Mouse (Mus musculus) thymus, adult 2 months (tissue): ENCODE data around the gene Fam192a. TPM values are rescaled to one million over a fixed set of nuclear protein-coding genes. Genes with fewer than 3 reads are reported as not detected.
A peak's percentile ranks its signal among the peaks of the same experiment; 100 is the strongest.

Experiments used
- DNase-seq: peaks from one replicate; pipeline ENCODE4 v3.0.0; 2021
- H3K27ac ChIP-seq: fragments of 200-500 bp; 2 replicates; pipeline ENCODE4 v1.5.1; 2012; ENCODE audit warnings: low read length, control low read depth; ENCODE audit not compliant: control insufficient read depth, insufficient read depth
- H3K27me3 ChIP-seq: fragments of 200-500 bp; 2 replicates; pipeline ENCODE4 v1.6.1; 2012; ENCODE audit warnings: mild to moderate bottlenecking, low read length, moderate library complexity, mixed read lengths; ENCODE audit not compliant: control insufficient read depth, insufficient read depth
- H3K36me3 ChIP-seq: fragments of 200-500 bp; 2 replicates; pipeline ENCODE4 v1.6.1; 2012; ENCODE audit warnings: mild to moderate bottlenecking, low read length, moderate library complexity; ENCODE audit not compliant: control insufficient read depth, insufficient read depth
- H3K4me1 ChIP-seq: fragments of 200-500 bp; replicated peaks from 2 replicates; pipeline ENCODE4 v1.6.1; 2012; ENCODE audit warnings: low read length; ENCODE audit not compliant: control insufficient read depth, insufficient read depth
- H3K4me3 ChIP-seq: fragments of 200-500 bp; 2 replicates; pipeline ENCODE4 v1.5.1; 2012; ENCODE audit warnings: mild to moderate bottlenecking, low read length, control low read depth, moderate library complexity; ENCODE audit not compliant: control insufficient read depth, insufficient read depth
- CTCF ChIP-seq: fragments of 200-500 bp; IDR thresholded peaks from 2 replicates; pipeline ENCODE4 v1.5.1; 2012; ENCODE audit warnings: mild to moderate bottlenecking, control low read depth, low read length, moderate library complexity, borderline replicate concordance; ENCODE audit not compliant: control insufficient read depth, poor library complexity, insufficient read depth; ENCODE audit errors: extremely low read depth
- POLR2A ChIP-seq: fragments of 200-500 bp; IDR thresholded peaks from 2 replicates; pipeline ENCODE4 v1.6.1; 2012; ENCODE audit warnings: mild to moderate bottlenecking, low read length, control low read depth, moderate library complexity; ENCODE audit not compliant: control insufficient read depth, poor library complexity, insufficient read depth; ENCODE audit errors: extremely low read depth
- WGBS: fragments of 180-500 bp; shearing (Covaris S2); methylation state at CpG from one replicate; pipeline ENCODE4 v1.1.7; 2018; 5-methylcytosine and 5-hydroxymethylcytosine counted together
- polyA plus RNA-seq: library from polyadenylated mRNA; depleted of rRNA; stranded (reverse); fragments of >200 nt; gene quantifications from 2 replicates; pipeline ENCODE4 v1.2.3, GENCODE M21; 2012

The Fam192a gene
- polyA plus RNA-seq, 1 experiment: 28.3 TPM

GRCm38 (mm10) chr8:94549998-94550397, 51.8 kb downstream of the Fam192a start:
- no peak overlapping the region for H3K4me3 ChIP-seq
- peaks cover 7% of the 10 kb centered on the region for H3K4me1 ChIP-seq
- no peak for TF ChIP-seq POLR2A
- TF ChIP-seq CTCF: no peak
- WGBS: 91% methylated on average over 5 of the region's 5 CpGs
- H3K27ac ChIP-seq: no peak overlapping the region
- DNase-seq: no peak
- no peaks in the 10 kb centered on the region for H3K27me3 ChIP-seq
- H3K36me3 ChIP-seq: no peaks in the 10 kb centered on the region

GRCm38 (mm10) chr8:94549482-94549881, 52.3 kb downstream of the Fam192a start:
- Histone ChIP-seq H3K36me3 (no peaks in the 10 kb centered on the region), H3K27ac (peak overlapping the region; percentile 50; the same call in 1 of the 2 replicates), H3K27me3 (no peaks in the 10 kb centered on the region), H3K4me3 (no peak overlapping the region), H3K4me1 (peaks cover 7% of the 10 kb centered on the region)
- no peak for TF ChIP-seq CTCF
- TF ChIP-seq POLR2A: no peak
- no peak for DNase-seq
- WGBS: 28% methylated on average over 5 of the region's 5 CpGs

DNA sequence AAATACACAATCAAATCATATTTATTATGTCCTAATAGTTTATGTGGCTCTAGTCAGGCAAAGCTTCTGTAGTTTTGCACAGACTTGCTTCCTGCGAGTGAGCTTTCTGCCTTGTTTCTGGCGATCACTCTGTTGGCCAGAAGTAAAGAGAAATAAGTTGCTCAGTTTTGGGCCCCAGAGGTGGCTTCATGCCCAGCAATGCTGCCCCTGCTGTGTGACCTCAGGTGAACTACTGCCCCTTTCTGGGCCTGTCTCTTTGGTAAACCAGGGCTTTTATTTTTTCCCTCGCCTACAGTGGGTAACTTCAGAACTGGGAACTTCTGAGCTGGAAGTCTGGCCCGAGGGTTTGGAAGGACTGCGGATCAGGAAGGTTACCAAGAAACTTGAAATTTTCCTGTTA, 52.8 kb downstream of the Fam192a start:
- no peaks in the 10 kb centered on the region for H3K36me3 ChIP-seq
- peaks cover 7% of the 10 kb centered on the region for H3K4me1 ChIP-seq
- peak overlapping the region; percentile 50; the same call in 1 of the 2 replicates for H3K27ac ChIP-seq
- no peak overlapping the region for H3K4me3 ChIP-seq
- H3K27me3 ChIP-seq: no peaks in the 10 kb centered on the region
- 63% methylated on average over 5 of the region's 5 CpGs for WGBS
- TF ChIP-seq POLR2A: no peak
- no peak for TF ChIP-seq CTCF
- no peak for DNase-seq

- 89% methylated on average over 8 of the region's 8 CpGs for WGBS
- no peak for DNase-seq
- Histone ChIP-seq H3K4me1 (peaks cover 7% of the 10 kb centered on the region), H3K27ac (no peak overlapping the region), H3K27me3 (no peaks in the 10 kb centered on the region), H3K36me3 (no peaks in the 10 kb centered on the region), H3K4me3 (no peak overlapping the region)
- no peak for TF ChIP-seq POLR2A
- no peak for TF ChIP-seq CTCF
Observed at GRCm38 (mm10) chr8:94543981-94544380, 57.8 kb downstream of the Fam192a start.

DNA sequence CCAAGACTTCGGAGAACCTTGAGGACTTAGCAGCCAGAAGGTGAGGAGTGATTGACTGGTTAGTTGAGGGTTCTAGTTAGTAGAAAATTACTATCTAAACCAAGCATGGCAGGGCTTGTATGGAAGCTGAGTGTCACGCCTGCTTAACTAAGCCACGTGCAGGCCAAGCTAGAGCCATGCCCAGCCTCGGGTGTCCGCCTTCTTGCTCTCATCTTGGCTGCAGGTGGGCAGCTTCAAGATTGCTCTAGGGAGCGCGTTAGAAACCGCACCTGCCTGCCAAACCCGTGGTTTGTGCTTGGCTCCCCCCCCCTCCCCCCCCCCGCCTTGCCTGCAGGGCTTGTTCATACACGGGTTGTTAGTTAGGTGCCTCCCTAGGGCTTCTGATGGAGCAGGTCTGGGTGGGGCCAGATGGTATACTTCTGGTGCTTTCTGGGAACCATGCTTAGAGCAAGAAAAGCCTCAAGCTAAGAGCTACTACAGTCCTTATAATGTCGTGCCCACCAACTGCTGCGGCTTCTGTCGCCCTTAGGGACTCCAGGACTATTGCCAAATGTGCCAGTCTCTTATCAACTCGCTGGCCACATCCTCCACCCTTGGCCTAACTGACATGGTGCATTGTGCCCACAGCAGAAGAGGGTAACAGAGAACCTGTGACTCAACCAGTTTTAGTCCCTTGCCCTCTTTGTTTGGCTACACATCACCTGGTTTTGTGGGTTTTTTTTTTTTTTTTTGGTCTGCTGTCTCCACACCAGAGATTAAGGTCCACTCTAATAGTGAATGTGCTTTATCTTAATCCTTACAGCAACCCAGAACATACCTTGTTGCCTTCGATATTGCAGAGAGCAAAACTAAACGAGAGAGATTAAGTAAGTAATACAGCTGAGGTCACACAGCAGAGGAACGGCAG, 60.7 kb downstream of the Fam192a start:
- no peak for DNase-seq
- TF ChIP-seq CTCF: no peak
- TF ChIP-seq POLR2A: no peak
- Histone ChIP-seq H3K27me3 (no peaks in the 10 kb centered on the region), H3K27ac (no peak overlapping the region), H3K4me3 (no peak overlapping the region), H3K4me1 (peaks cover 7% of the 10 kb centered on the region), H3K36me3 (no peaks in the 10 kb centered on the region)
- 12% methylated on average over 18 of the region's 18 CpGs for WGBS

DNA sequence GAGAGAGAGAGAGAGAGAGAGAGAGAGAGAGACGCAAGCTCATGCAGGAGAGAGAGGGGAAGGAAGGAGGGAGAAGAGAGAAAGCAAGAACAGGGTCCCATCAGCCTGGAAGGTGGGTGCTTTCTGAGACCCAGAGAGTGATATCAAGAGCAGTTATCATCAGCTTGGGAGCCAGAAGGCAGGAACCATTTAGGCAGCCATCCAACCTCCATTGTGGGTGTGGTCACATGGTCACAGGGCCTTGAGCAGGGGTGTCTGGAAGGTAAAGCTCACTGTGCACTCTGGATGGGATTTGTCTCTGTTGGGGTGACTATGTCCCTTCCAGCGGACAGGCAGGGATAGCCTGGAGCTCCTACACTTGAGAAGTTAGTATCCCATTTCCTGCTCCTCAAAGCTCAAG, 61.8 kb downstream of the Fam192a start:
- TF ChIP-seq CTCF (no peak), POLR2A (no peak)
- no peak for DNase-seq
- peaks cover 7% of the 10 kb centered on the region for H3K4me1 ChIP-seq
- WGBS: 94% methylated on average over 2 of the region's 2 CpGs
- no peak overlapping the region for H3K4me3 ChIP-seq
- no peaks in the 10 kb centered on the region for H3K36me3 ChIP-seq
- no peak overlapping the region for H3K27ac ChIP-seq
- H3K27me3 ChIP-seq: no peaks in the 10 kb centered on the region

- Histone ChIP-seq H3K36me3 (no peaks in the 10 kb centered on the region), H3K4me3 (no peak overlapping the region), H3K27ac (no peak overlapping the region), H3K27me3 (no peaks in the 10 kb centered on the region; the same call in 1 of the 2 replicates), H3K4me1 (peaks cover 15% of the 10 kb centered on the region)
- TF ChIP-seq POLR2A: no peak
- TF ChIP-seq CTCF: no peak
- 90% methylated on average over 2 of the region's 2 CpGs for WGBS
- DNase-seq: no peak
Observed at GRCm38 (mm10) chr8:94537456-94537855, 64.3 kb downstream of the Fam192a start.
